Mouse (Mus musculus) thymus, adult 2 months (tissue): Measurements from ENCODE around the gene Mrm3.

Source experiments
- CTCF ChIP-seq: fragments of 200-500 bp; IDR thresholded peaks from 2 replicates; pipeline ENCODE4 v1.5.1; 2012; ENCODE audit warnings: mild to moderate bottlenecking, control low read depth, low read length, moderate library complexity, borderline replicate concordance; ENCODE audit not compliant: control insufficient read depth, poor library complexity, insufficient read depth; ENCODE audit errors: extremely low read depth
- POLR2A ChIP-seq: fragments of 200-500 bp; IDR thresholded peaks from 2 replicates; pipeline ENCODE4 v1.6.1; 2012; ENCODE audit warnings: mild to moderate bottlenecking, low read length, control low read depth, moderate library complexity; ENCODE audit not compliant: control insufficient read depth, poor library complexity, insufficient read depth; ENCODE audit errors: extremely low read depth

- TF ChIP-seq CTCF (no peak), POLR2A (no peak)
Observed at GRCm38 (mm10) chr11:76268001-76268459, 24.5 kb downstream of the Mrm3 start.
